Mouse (Mus musculus) bone marrow macrophage, adult 2 months (primary cell): ENCODE results near the gene Dvl1. TPM values are rescaled to one million over a fixed set of nuclear protein-coding genes. Genes with fewer than 3 reads are reported as not detected.

Experiments used
- H3K27ac ChIP-seq: 2 replicates; pipeline ENCODE4 v1.5.1; 2012; ENCODE audit warnings: low read depth, low read length; ENCODE audit not compliant: insufficient read depth
- H3K4me1 ChIP-seq: 2 replicates; pipeline ENCODE4 v1.6.1; 2012; ENCODE audit warnings: low read length; ENCODE audit not compliant: control insufficient read depth, insufficient read depth
- H3K4me3 ChIP-seq: 2 replicates; pipeline ENCODE4 v1.5.1; 2012; ENCODE audit warnings: mild to moderate bottlenecking, low read length, moderate library complexity; ENCODE audit not compliant: insufficient read depth
- CTCF ChIP-seq: IDR thresholded peaks from 2 replicates; pipeline ENCODE4 v1.5.1; 2012; ENCODE audit warnings: low read depth, mild to moderate bottlenecking, low read length, moderate library complexity
- POLR2A ChIP-seq: IDR thresholded peaks from 2 replicates; pipeline ENCODE4 v1.6.1; 2012; ENCODE audit warnings: mild to moderate bottlenecking, low read depth, low read length, borderline replicate concordance
- polyA plus RNA-seq: library from polyadenylated mRNA; stranded (reverse); fragments of >200 nt; gene quantifications from 2 replicates; pipeline ENCODE4 v1.2.4, GENCODE M21; 2012; ENCODE audit not compliant: missing spikeins, insufficient read depth, insufficient read length

Dvl1 gene
- polyA plus RNA-seq, 1 experiment = 20.9 TPM

GRCm38 (mm10) chr4:155851368-155851767 is 4.2 kb downstream of the Dvl1 start:
- Histone ChIP-seq H3K4me3 (no peak overlapping the region), H3K27ac (no peak overlapping the region), H3K4me1 (peaks cover 43% of the 10 kb centered on the region)
- TF ChIP-seq POLR2A (no peak), CTCF (no peak)

GRCm38 (mm10) chr4:155851951-155852411 is 4.8 kb downstream of the Dvl1 start:
- Histone ChIP-seq H3K27ac (no peak overlapping the region), H3K4me1 (peaks cover 39% of the 10 kb centered on the region), H3K4me3 (no peak overlapping the region)
- TF ChIP-seq CTCF (no peak), POLR2A (no peak)

- Histone ChIP-seq H3K27ac (no peak overlapping the region), H3K4me1 (peaks cover 38% of the 10 kb centered on the region), H3K4me3 (no peak overlapping the region)
- TF ChIP-seq CTCF (no peak), POLR2A (no peak)
Measured at GRCm38 (mm10) chr4:155853421-155853820, 6.2 kb downstream of the Dvl1 start.

- TF ChIP-seq CTCF (no peak), POLR2A (no peak)
- peaks cover 25% of the 10 kb centered on the region for H3K4me1 ChIP-seq
- H3K27ac ChIP-seq = no peak overlapping the region
- H3K4me3 ChIP-seq = no peak overlapping the region
Measured at GRCm38 (mm10) chr4:155854991-155855390, 7.8 kb downstream of the Dvl1 start.

DNA sequence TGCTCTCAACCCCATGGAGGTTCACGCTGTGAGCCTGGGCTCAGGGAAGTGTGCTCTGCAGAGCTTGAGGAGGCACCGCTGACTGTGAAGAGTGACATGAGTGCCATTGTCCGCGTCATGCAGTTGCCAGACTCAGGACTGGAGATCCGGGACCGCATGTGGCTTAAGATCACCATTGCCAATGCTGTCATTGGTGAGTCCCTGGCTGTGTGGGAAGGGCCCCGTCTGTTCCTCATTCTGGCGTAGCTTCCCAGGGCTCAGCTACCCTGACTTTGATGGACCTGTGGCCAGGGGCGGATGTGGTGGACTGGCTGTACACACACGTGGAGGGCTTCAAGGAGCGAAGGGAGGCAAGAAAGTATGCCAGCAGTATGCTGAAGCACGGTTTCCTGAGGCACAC is 8.9 kb downstream of the Dvl1 start:
- Histone ChIP-seq H3K4me3 (no peak overlapping the region), H3K27ac (no peak overlapping the region), H3K4me1 (peaks cover 21% of the 10 kb centered on the region)
- TF ChIP-seq POLR2A (no peak), CTCF (no peak)

DNA sequence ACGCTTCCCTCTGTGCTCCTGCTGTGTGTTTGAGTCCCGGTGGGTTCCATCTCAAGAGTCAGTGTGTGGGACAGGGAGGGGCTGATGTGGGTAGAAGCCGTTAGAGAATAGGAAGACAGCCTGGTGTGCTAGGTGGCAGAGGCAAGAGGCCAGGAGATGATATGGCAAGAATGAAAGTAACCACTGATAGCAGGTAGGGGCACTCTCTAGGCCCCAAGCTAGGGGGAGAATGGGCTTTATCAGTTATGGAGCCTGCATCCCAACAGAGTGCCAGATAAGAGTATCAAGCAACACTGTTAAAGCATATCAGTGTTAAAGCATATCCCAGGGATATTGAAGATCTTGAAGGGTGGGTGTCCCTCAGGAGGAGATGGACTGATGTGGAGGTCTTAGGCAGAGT is 9.7 kb downstream of the Dvl1 start:
- Histone ChIP-seq H3K4me1 (peaks cover 14% of the 10 kb centered on the region), H3K27ac (no peak overlapping the region), H3K4me3 (no peak overlapping the region)
- TF ChIP-seq CTCF = no peak
- TF ChIP-seq POLR2A = no peak

DNA sequence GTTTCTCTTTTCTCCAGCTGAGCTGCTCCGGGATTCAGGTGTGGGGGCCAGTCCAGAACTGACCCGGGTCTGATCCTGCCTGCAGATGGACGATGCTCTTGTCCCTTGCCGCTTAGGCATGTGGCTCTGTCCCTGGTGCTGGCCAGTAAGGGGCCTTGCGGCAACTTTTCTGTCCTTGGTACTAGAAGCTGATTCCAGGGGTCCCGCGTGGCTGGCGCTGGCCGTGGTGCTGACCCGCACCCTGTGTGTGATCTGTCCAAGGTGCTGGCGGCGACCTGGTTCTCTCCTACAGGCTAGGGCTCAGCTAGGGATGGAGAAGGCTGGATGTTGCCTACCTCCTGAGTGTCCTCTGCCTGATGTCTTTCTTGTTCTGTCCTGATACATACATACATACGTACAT is 12.1 kb downstream of the Dvl1 start:
- Histone ChIP-seq H3K4me3 (no peak overlapping the region), H3K4me1 (no peaks in the 10 kb centered on the region), H3K27ac (no peak overlapping the region)
- TF ChIP-seq POLR2A (no peak), CTCF (no peak)

GRCm38 (mm10) chr4:155861787-155862186 is 14.6 kb downstream of the Dvl1 start:
- no peak for TF ChIP-seq POLR2A
- TF ChIP-seq CTCF = no peak
- no peak overlapping the region for H3K4me3 ChIP-seq
- no peak overlapping the region for H3K27ac ChIP-seq
- H3K4me1 ChIP-seq = no peaks in the 10 kb centered on the region

- no peak for TF ChIP-seq POLR2A
- TF ChIP-seq CTCF = no peak
- H3K27ac ChIP-seq = no peak within 1 kb of the TSS
- H3K4me3 ChIP-seq = no peak within 1 kb of the TSS
- H3K4me1 ChIP-seq = peaks cover under 1% of the 10 kb centered on the region
Measured at GRCm38 (mm10) chr4:155863001-155863400, 15.8 kb downstream of the Dvl1 start, which contains the start of gene Tas1r3. Gene Tas1r3 (minus strand): TSS chr4:155863362.

DNA sequence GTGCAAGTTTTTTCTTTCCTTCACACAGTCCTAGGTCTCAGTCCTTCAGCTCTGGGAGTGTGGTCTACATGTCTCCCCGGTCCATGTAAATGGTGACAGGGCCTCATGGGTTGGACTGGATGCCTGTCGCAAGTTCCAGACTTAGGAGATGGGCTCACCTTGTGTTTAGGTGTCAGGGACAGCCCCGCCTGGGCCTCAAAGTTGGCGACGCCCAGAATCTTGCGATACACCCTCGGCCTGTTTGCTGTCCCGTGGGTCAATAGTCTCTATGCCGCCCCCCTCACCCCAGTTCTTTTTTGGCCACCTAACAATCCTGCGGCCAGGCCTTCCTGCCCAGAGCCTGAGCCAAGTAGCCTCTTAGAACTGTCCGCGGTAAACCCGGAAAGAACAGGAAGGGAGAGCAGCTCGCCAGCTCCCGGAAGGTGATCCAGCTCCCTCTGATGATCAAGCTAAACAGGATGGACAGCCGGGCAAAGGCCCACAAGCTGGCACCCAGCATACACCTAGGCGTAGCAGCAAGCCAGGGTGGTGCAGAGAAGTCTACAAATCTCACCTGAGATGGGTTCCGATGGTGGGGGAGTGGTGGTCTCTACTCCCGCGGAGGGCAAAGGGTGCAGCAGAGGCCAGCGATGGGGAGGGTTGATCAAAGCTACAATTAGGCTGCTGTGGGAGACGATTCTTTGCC is 21.6 kb downstream of the Dvl1 start:
- Histone ChIP-seq H3K4me3 (peak overlapping the region; percentile 96), H3K4me1 (peaks cover 6% of the 10 kb centered on the region), H3K27ac (0 out of 2 replicates have a peak overlapping the region, but pooled peaks have one; percentile 3)
- TF ChIP-seq CTCF (no peak), POLR2A (no peak)
